Mouse (Mus musculus): ENCODE results near the gene Btd. TPM values are rescaled to one million over a fixed set of nuclear protein-coding genes. Genes with fewer than 3 reads are reported as not detected.

Gene Btd
- polyA plus RNA-seq, 1 experiment = 26.5 TPM

DNA sequence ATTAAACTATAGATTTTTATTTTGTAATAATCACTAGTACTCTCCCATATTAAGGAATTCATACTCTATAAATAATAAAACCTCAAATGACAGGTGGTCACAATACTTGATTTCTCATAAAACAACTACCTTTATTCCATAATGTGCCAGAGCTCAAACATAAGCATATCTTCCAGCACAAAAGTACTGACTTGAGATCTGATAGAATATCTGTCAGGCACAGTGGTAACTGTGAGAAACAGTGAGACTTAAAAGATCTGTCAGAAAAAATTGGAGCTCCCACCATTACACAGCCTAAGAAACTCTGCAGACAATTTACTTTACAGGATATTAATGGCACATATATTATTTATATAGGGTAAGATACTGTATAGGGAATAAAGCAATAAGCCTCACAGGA is 74.8 kb downstream of the Btd start:
- no peaks in the 10 kb centered on the region for H3K4me1 ChIP-seq (ENCODE audit: control insufficient read depth, insufficient read depth, insufficient read length, low read length)
- H3K27me3 ChIP-seq (ENCODE audit: control insufficient read depth, insufficient read depth, low read length) = no peaks in the 10 kb centered on the region
- TF ChIP-seq CTCF (IDR thresholded peaks at IDR 0.05; ENCODE audit: extremely low read depth, insufficient read length, insufficient replicate concordance, low read depth, low read length) (no peak), POLR2A (IDR thresholded peaks at IDR 0.05; ENCODE audit: low read depth, low read length) (no peak)
- no peak overlapping the region for H3K27ac ChIP-seq (ENCODE audit: insufficient read depth, low read depth, low read length)
- no peak overlapping the region for H3K4me3 ChIP-seq (ENCODE audit: low read depth, low read length)
- H3K36me3 ChIP-seq (ENCODE audit: control insufficient read depth, insufficient read depth, low read length) = peaks cover 32% of the 10 kb centered on the region

DNA sequence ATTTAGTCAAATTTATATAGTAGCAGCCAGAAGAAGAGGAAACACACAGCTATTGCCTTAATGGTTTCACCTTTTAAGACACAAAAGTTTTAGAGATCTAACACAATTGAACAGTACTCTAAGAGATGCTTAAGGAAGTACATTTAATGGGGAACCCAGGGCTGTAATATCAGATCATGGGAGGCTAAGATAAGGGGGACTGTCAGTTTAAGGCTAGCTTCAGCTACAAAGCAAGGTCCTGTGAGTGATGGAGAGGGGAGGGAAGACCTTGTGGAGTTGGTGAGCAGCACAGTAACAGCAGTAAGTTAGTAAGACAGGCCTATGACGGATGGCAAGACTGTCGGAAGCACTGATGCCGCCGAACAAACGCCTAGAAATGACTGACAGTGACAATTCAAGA is 76.5 kb downstream of the Btd start:
- 97% methylated on average over 5 of the region's 5 CpGs for WGBS
- Histone ChIP-seq H3K27me3 (ENCODE audit: control insufficient read depth, insufficient read depth, low read length) (no peaks in the 10 kb centered on the region), H3K27ac (ENCODE audit: insufficient read depth, low read depth, low read length) (no peak overlapping the region), H3K36me3 (ENCODE audit: control insufficient read depth, insufficient read depth, low read length) (peaks cover 37% of the 10 kb centered on the region), H3K4me3 (ENCODE audit: low read depth, low read length) (no peak overlapping the region), H3K4me1 (ENCODE audit: control insufficient read depth, insufficient read depth, insufficient read length, low read length) (no peaks in the 10 kb centered on the region)
- no peak for TF ChIP-seq POLR2A (IDR thresholded peaks at IDR 0.05; ENCODE audit: low read depth, low read length)
- TF ChIP-seq CTCF (IDR thresholded peaks at IDR 0.05; ENCODE audit: extremely low read depth, insufficient read length, insufficient replicate concordance, low read depth, low read length) = no peak

Other genes with a start within 250 kb of the Btd start
- 3.0 and 6.9 TPM in 2 replicates for gene Sh3bp5, start 204.9 kb upstream of the Btd start, polyA plus RNA-seq (2012; rRNA removed)
- 14.5 and 24.0 TPM in 2 replicates for gene Eaf1, start 146.6 kb upstream of the Btd start, polyA plus RNA-seq (2012; rRNA removed)
- gene Mettl6, start 146.0 kb upstream of the Btd start, polyA plus RNA-seq (2012; rRNA removed) = 2.2 and 3.3 TPM in 2 replicates
- 0.39 and 0.77 TPM in 2 replicates for gene Colq, start 49.7 kb upstream of the Btd start, polyA plus RNA-seq (2012; rRNA removed)
- not detected in 2 replicates for gene Gm49387, start 150 bp upstream of the Btd start, polyA plus RNA-seq (2012; rRNA removed)
- gene Hacl1, start 258 bp downstream of the Btd start, polyA plus RNA-seq (2012; rRNA removed) = 1.7 and 4.3 TPM in 2 replicates
- 1.6 and 2.2 TPM in 2 replicates for gene Ankrd28, start 189.6 kb downstream of the Btd start, polyA plus RNA-seq (2012; rRNA removed)